Mouse (Mus musculus) embryonic facial prominence, embryonic 11.5 days (tissue): ENCODE measurements at regions not wholly inside any gene's neighbourhood (a gene's known extent, or its start where the extent isn't known, plus 50 kb on each side); places are given as distances from the start of the nearest gene placed in this dataset.

Source experiments
- ATAC-seq: fragments of 200-750 bp; cut with Nextera tagmentation; replicated peaks from 2 replicates; pipeline ENCODE4 v1.8.0; 2017; ENCODE audit warnings: low read depth; ENCODE audit not compliant: insufficient number of reproducible peaks, low FRiP score, low TSS enrichment
- DNase-seq: peaks from one replicate; pipeline ENCODE4 v3.0.0-alpha.2; 2015; ENCODE audit warnings: low spot score
- H3K27ac ChIP-seq: fragments of 300-500 bp; sonication (generic); replicated peaks from 2 replicates; pipeline ENCODE4 v1.5.1; 2014; ENCODE audit warnings: mild to moderate bottlenecking, low read depth, low read length, control low read depth
- H3K27me3 ChIP-seq: fragments of 300-500 bp; sonication (generic); 2 replicates; pipeline ENCODE4 v1.6.1; 2014; ENCODE audit warnings: mild to moderate bottlenecking, low read length, moderate library complexity, mixed read lengths; ENCODE audit not compliant: control insufficient read depth, insufficient read depth
- H3K36me3 ChIP-seq: fragments of 300-500 bp; sonication (generic); replicated peaks from 2 replicates; pipeline ENCODE4 v1.6.1; 2014; ENCODE audit warnings: low read depth, mild to moderate bottlenecking, low read length, moderate library complexity, mixed read lengths; ENCODE audit not compliant: control insufficient read depth, insufficient read depth
- H3K4me1 ChIP-seq: fragments of 300-500 bp; sonication (generic); 2 replicates; pipeline ENCODE4 v1.6.1; 2014; ENCODE audit warnings: low read length, mixed read lengths; ENCODE audit not compliant: control insufficient read depth, insufficient read depth
- H3K4me2 ChIP-seq: fragments of 300-500 bp; sonication (generic); 2 replicates; pipeline ENCODE4 v1.6.1; 2014; ENCODE audit warnings: low read depth, mild to moderate bottlenecking, control low read depth, low read length, moderate library complexity
- H3K4me3 ChIP-seq: fragments of 300-500 bp; sonication (generic); 2 replicates; pipeline ENCODE4 v1.5.1; 2014; ENCODE audit warnings: low read depth, low read length, control low read depth
- H3K9ac ChIP-seq: fragments of 300-500 bp; sonication (generic); replicated peaks from 2 replicates; pipeline ENCODE4 v1.6.1; 2014; ENCODE audit warnings: mild to moderate bottlenecking, control low read depth, low read length
- H3K9me3 ChIP-seq: fragments of 300-500 bp; sonication (generic); replicated peaks from 2 replicates; pipeline ENCODE4 v1.6.1; 2016; ENCODE audit warnings: mild to moderate bottlenecking, low read length, inconsistent platforms, mixed read lengths; ENCODE audit not compliant: control insufficient read depth
- WGBS: fragments of 180-500 bp; shearing (Covaris S2); extraction: QIAGEN DNeasy Blood & Tissue Kit; methylation state at CpG from one replicate; pipeline ENCODE4 v1.1.7; 2014; 5-methylcytosine and 5-hydroxymethylcytosine counted together

- peaks cover 7% of the 10 kb centered on the region; the same call in 1 of the 2 replicates for H3K4me1 ChIP-seq
Measured at GRCm38 (mm10) chr9:47405547-47405946, 124.4 kb upstream of the Cadm1 start.

GRCm38 (mm10) chr9:47407007-47407670 is 122.8 kb upstream of the Cadm1 start:
- ATAC-seq (0 out of 2 replicates have a peak, but pooled peaks have one; percentile 59), DNase-seq (peak; percentile 61)
- 39% methylated on average over 7 of the region's 7 CpGs for WGBS
- no peak overlapping the region for H3K27ac ChIP-seq
- no peaks in the 10 kb centered on the region for H3K36me3 ChIP-seq
- no peak overlapping the region for H3K9ac ChIP-seq
- H3K27me3 ChIP-seq: no peaks in the 10 kb centered on the region
- H3K4me3 ChIP-seq: no peak overlapping the region
- no peak overlapping the region for H3K4me2 ChIP-seq
- H3K9me3 ChIP-seq: no peaks in the 10 kb centered on the region
- peaks cover 7% of the 10 kb centered on the region; the same call in 1 of the 2 replicates for H3K4me1 ChIP-seq

More at GRCm38 (mm10) chr9:47405547-47405946, 124.4 kb upstream of the Cadm1 start:
- H3K27me3 ChIP-seq: no peaks in the 10 kb centered on the region
- H3K4me3 ChIP-seq: no peak overlapping the region
- ATAC-seq (no peak), DNase-seq (no peak)
- no peaks in the 10 kb centered on the region for H3K9me3 ChIP-seq
- 44% methylated on average over 4 of the region's 4 CpGs for WGBS
- no peak overlapping the region for H3K9ac ChIP-seq
- no peaks in the 10 kb centered on the region for H3K36me3 ChIP-seq
- H3K4me2 ChIP-seq: no peak overlapping the region
- no peak overlapping the region for H3K27ac ChIP-seq

GRCm38 (mm10) chr9:47408061-47408460 is 121.9 kb upstream of the Cadm1 start:
- Histone ChIP-seq H3K4me2 (no peak overlapping the region), H3K27me3 (no peaks in the 10 kb centered on the region), H3K4me1 (peaks cover 7% of the 10 kb centered on the region; the same call in 1 of the 2 replicates), H3K9me3 (no peaks in the 10 kb centered on the region), H3K4me3 (no peak overlapping the region), H3K27ac (no peak overlapping the region), H3K36me3 (no peaks in the 10 kb centered on the region), H3K9ac (no peak overlapping the region)
- ATAC-seq: no peak
- WGBS: 21% methylated on average over 4 of the region's 4 CpGs
- DNase-seq: no peak

- H3K9me3 ChIP-seq: no peaks in the 10 kb centered on the region
- no peaks in the 10 kb centered on the region for H3K27me3 ChIP-seq
- H3K36me3 ChIP-seq: no peaks in the 10 kb centered on the region
- no peak overlapping the region for H3K4me3 ChIP-seq
- 0 out of 2 replicates have a peak, but pooled peaks cover 5% of the 10 kb centered on the region for H3K4me1 ChIP-seq
- no peak for ATAC-seq
- no peak for DNase-seq
- H3K9ac ChIP-seq: no peak overlapping the region
- H3K4me2 ChIP-seq: no peak overlapping the region
- WGBS: 81% methylated on average over 6 of the region's 6 CpGs
- no peak overlapping the region for H3K27ac ChIP-seq
Measured at GRCm38 (mm10) chr9:47409579-47409978, 120.4 kb upstream of the Cadm1 start.

- Histone ChIP-seq H3K4me2 (no peak overlapping the region), H3K9me3 (no peaks in the 10 kb centered on the region), H3K4me1 (no peaks in the 10 kb centered on the region), H3K27me3 (no peaks in the 10 kb centered on the region), H3K9ac (no peak overlapping the region), H3K36me3 (no peaks in the 10 kb centered on the region), H3K4me3 (no peak overlapping the region), H3K27ac (no peak overlapping the region)
- ATAC-seq (no peak), DNase-seq (no peak)
- 21% methylated on average over 2 of the region's 2 CpGs for WGBS
Measured at GRCm38 (mm10) chr9:47412786-47413185, 117.2 kb upstream of the Cadm1 start.

- H3K4me2 ChIP-seq: no peak overlapping the region
- WGBS: 84% methylated on average over 8 of the region's 8 CpGs
- no peaks in the 10 kb centered on the region for H3K9me3 ChIP-seq
- no peaks in the 10 kb centered on the region for H3K27me3 ChIP-seq
- H3K27ac ChIP-seq: no peak overlapping the region
- DNase-seq (no peak), ATAC-seq (no peak)
- H3K4me3 ChIP-seq: no peak overlapping the region
- no peaks in the 10 kb centered on the region for H3K36me3 ChIP-seq
- no peaks in the 10 kb centered on the region for H3K4me1 ChIP-seq
- no peak overlapping the region for H3K9ac ChIP-seq
Measured at GRCm38 (mm10) chr9:47414350-47414988, 115.5 kb upstream of the Cadm1 start.

- WGBS: 27% methylated on average over 9 of the region's 9 CpGs
- no peaks in the 10 kb centered on the region; the same call in 1 of the 2 replicates for H3K4me1 ChIP-seq
- no peaks in the 10 kb centered on the region for H3K9me3 ChIP-seq
- no peak overlapping the region for H3K27ac ChIP-seq
- H3K4me2 ChIP-seq: no peak overlapping the region
- ATAC-seq (no peak), DNase-seq (no peak)
- H3K9ac ChIP-seq: no peak overlapping the region
- H3K36me3 ChIP-seq: no peaks in the 10 kb centered on the region
- no peaks in the 10 kb centered on the region for H3K27me3 ChIP-seq
- H3K4me3 ChIP-seq: no peak overlapping the region
Measured at GRCm38 (mm10) chr9:47422151-47422599, 107.8 kb upstream of the Cadm1 start.
